In the genomic region with DNA sequence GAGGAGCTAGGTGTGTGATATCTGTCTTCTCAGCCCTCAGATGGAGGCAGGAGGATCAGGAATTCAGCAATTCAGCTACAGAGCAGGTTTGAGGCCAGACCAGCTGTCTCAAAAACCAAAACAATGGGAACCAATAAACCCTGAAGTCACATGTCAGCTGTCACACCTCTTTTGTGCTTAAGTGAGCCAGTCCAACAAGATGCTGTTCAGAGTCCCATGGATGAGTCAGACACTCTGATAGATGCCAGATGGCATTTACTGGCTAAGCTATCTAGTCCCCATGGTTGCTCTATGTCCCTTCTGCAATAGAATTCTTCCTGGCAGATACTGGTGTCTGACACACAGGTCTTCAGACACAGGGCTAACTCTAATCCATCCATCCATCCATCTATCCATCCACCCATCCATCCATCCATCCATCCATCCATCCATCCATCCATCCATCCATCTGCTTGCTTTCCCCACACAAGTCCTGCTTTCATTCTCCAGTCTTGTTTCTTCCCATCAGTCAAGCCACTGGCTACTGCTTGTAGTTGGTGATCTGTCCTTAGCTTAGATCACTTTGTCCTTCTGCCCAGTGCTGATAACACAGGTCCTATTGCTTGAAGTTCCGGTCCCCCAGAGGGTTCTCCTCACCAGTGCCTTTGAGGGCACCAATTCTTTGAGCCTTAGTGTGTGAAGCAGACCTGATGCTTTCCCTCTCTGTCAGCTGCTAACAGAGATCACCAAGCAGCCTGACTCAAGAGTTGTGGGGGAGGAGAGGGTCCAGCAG, we compare ENCODE assay signal across 19 mouse cellular contexts. TPM values are rescaled to one million over a fixed set of nuclear protein-coding genes. Genes with fewer than 3 reads are reported as not detected.
DNase-seq lines count a peak whose midpoint lies in the region; ATAC-seq and TF ChIP-seq lines count a peak whose summit lies in the region.
"Had no signal": no experiment of that assay in that cellular context is flagged by ENCODE, and none has a peak within 500 bp of the region (broad histone marks: within the 10 kb centered on the region; RNA-seq: fewer than 3 reads in every experiment).

No protein-coding gene starts in this region.

- no peaks in the 10 kb centered on the region for H3K79me2 ChIP-seq in C2C12 (ENCODE audit: control insufficient read depth, insufficient read depth)

- no peaks in the 10 kb centered on the region for H3K79me3 ChIP-seq in C2C12 (ENCODE audit: low read depth)

- no peak overlapping the region for H3ac ChIP-seq in C2C12 (ENCODE audit: control insufficient read depth, insufficient read length, low read depth)

- H3K4me1 ChIP-seq in liver, embryonic 12.5 days = peaks cover 57% of the 10 kb centered on the region
- no peaks in the 10 kb centered on the region for H3K4me1 ChIP-seq in kidney, embryonic 16.5 days (ENCODE audit: insufficient read depth, low read length)
- H3K4me1 ChIP-seq: embryonic facial prominence, embryonic 12.5 days; stomach, embryonic 15.5 days had no signal

- peak overlapping the region; percentile 47 for H3K9ac ChIP-seq in liver, embryonic 12.5 days
- H3K9ac ChIP-seq in kidney, embryonic 16.5 days (replicated peaks; ENCODE audit: low read length) = no peak overlapping the region
- H3K9ac ChIP-seq: embryonic facial prominence, embryonic 12.5 days; hindbrain, embryonic 13.5 days; intestine, embryonic 15.5 days; kidney, embryonic 15.5 days; lung, embryonic 14.5 days; stomach, embryonic 15.5 days had no signal

- no peak for TF ChIP-seq CTCF in C2C12 (IDR thresholded peaks at IDR 0.05; ENCODE audit: control insufficient read depth, insufficient read depth, insufficient read length)

- H3K9me3 ChIP-seq in liver, embryonic 12.5 days (replicated peaks) = peaks cover 8% of the 10 kb centered on the region
- H3K9me3 ChIP-seq in kidney, embryonic 16.5 days (ENCODE audit: low read length) = peaks cover 4% of the 10 kb centered on the region; the same call in 1 of the 2 replicates
- H3K9me3 ChIP-seq: embryonic facial prominence, embryonic 12.5 days; hindbrain, embryonic 13.5 days; stomach, embryonic 15.5 days had no signal

- WGBS in liver, embryonic 12.5 days (ENCODE audit: insufficient replicate concordance) = 42% methylated on average over 1 of the region's 1 CpGs
- WGBS in kidney, embryonic 16.5 days = 87% methylated on average over 1 of the region's 1 CpGs

- peak; percentile 6 for DNase-seq in layer of hippocampus, adult 11-12 months (ENCODE audit: low spot score)
- no peak for DNase-seq in layer of hippocampus, adult 9-10 months (ENCODE audit: low spot score)
- peak; percentile 38 for DNase-seq in Muller cell, postnatal 12 days (ENCODE audit: inconsistent ontology term)
- no peak for DNase-seq in lung, postnatal 4 days
- DNase-seq: left cerebral cortex, postnatal 4 days; lung, embryonic 14.5 days; thymus, postnatal 14 days had no signal

- H3K27ac ChIP-seq in liver, embryonic 12.5 days = peak overlapping the region; percentile 53; the same call in 1 of the 2 replicates
- no peak overlapping the region for H3K27ac ChIP-seq in kidney, embryonic 16.5 days (ENCODE audit: low read length)
- H3K27ac ChIP-seq: embryonic facial prominence, embryonic 12.5 days; forebrain, embryonic 10.5 days; hindbrain, embryonic 13.5 days; intestine, embryonic 15.5 days; kidney, embryonic 15.5 days; stomach, embryonic 15.5 days had no signal

- H3K4me2 ChIP-seq in liver, embryonic 12.5 days = peak overlapping the region; percentile 14; the same call in 1 of the 2 replicates
- H3K4me2 ChIP-seq in kidney, embryonic 16.5 days (replicated peaks; ENCODE audit: low read depth, low read length) = no peak overlapping the region
- H3K4me2 ChIP-seq: embryonic facial prominence, embryonic 12.5 days; hindbrain, embryonic 13.5 days; intestine, embryonic 15.5 days; kidney, embryonic 15.5 days; lung, embryonic 14.5 days; stomach, embryonic 15.5 days had no signal

- no peaks in the 10 kb centered on the region for H3K27me3 ChIP-seq in C2C12 (ENCODE audit: control insufficient read depth, insufficient read depth, insufficient read length)
- H3K27me3 ChIP-seq in liver, embryonic 12.5 days (replicated peaks) = peaks cover 35% of the 10 kb centered on the region
- H3K27me3 ChIP-seq in kidney, embryonic 16.5 days (ENCODE audit: insufficient read depth, low read length) = no peaks in the 10 kb centered on the region
- H3K27me3 ChIP-seq: embryonic facial prominence, embryonic 12.5 days; intestine, embryonic 15.5 days; kidney, embryonic 15.5 days; stomach, embryonic 15.5 days had no signal

- no peaks in the 10 kb centered on the region for H3K36me3 ChIP-seq in C2C12 (ENCODE audit: control insufficient read depth, insufficient read depth)
- peaks cover 8% of the 10 kb centered on the region; the same call in 1 of the 2 replicates for H3K36me3 ChIP-seq in liver, embryonic 12.5 days
- no peaks in the 10 kb centered on the region for H3K36me3 ChIP-seq in kidney, embryonic 16.5 days (ENCODE audit: insufficient read depth, low read length)
- H3K36me3 ChIP-seq: embryonic facial prominence, embryonic 12.5 days; forebrain, embryonic 10.5 days; hindbrain, embryonic 13.5 days; intestine, embryonic 15.5 days; kidney, embryonic 15.5 days; stomach, embryonic 15.5 days had no signal

- ATAC-seq in liver, embryonic 12.5 days = peak; percentile 70
- ATAC-seq in monocyte, adult 5-6 weeks (replicated peaks; ENCODE audit: insufficient number of reproducible peaks, low FRiP score, low TSS enrichment, poor library complexity, severe bottlenecking) = no peak
- no peak for ATAC-seq in kidney, embryonic 16.5 days (ENCODE audit: low FRiP score, low TSS enrichment)
- ATAC-seq: intestine, embryonic 15.5 days had no signal

- no peak overlapping the region for H3K4me3 ChIP-seq in C2C12 (ENCODE audit: insufficient read depth, poor library complexity, severe bottlenecking)
- H3K4me3 ChIP-seq in liver, embryonic 12.5 days = no peak overlapping the region
- no peak overlapping the region for H3K4me3 ChIP-seq in kidney, embryonic 16.5 days (ENCODE audit: low read length)
- H3K4me3 ChIP-seq: embryonic facial prominence, embryonic 12.5 days; forebrain, embryonic 10.5 days; hindbrain, embryonic 13.5 days; intestine, embryonic 15.5 days; kidney, embryonic 15.5 days; stomach, embryonic 15.5 days had no signal

TF ChIP-seq in C2C12, 6 proteins besides CTCF, POLR2A, EP300 and RAD21:
- TF ChIP-seq FOSL1 (IDR thresholded peaks at IDR 0.05; ENCODE audit: insufficient read depth, low read length, poor library complexity, severe bottlenecking) (peak; percentile 8), CEBPB (IDR thresholded peaks at IDR 0.05; ENCODE audit: low read depth) (no peak), USF1 (IDR thresholded peaks at IDR 0.05; ENCODE audit: low read depth) (peak; percentile 77), MYOG (IDR thresholded peaks at IDR 0.05; ENCODE audit: control insufficient read depth, extremely low read depth, insufficient read length) (no peak), MAX (IDR thresholded peaks at IDR 0.05) (peak; percentile 66), MYOD1 (IDR thresholded peaks at IDR 0.05; ENCODE audit: control insufficient read depth, insufficient read length, low read depth) (peak; percentile 27)

RNA-seq across cellular contexts. Expression of a gene that starts 9.7 kb away (rescaled TPM):
- polyA plus RNA-seq in C2C12 (2012; fragmentation: generic; extraction: Trizol) = 2.2 TPM
- 1.9 and 2.1 TPM in 2 replicates for polyA plus RNA-seq in liver, embryonic 12.5 days (2016; fragmentation: Nextera tagmentation; extraction: Ambion mirVana)
- total RNA-seq in monocyte, adult 5-6 weeks (2017) = 4.8 TPM in 1 of 3 replicates, not detected in the others
- polyA plus RNA-seq in kidney, embryonic 16.5 days (2015; fragmentation: Nextera tagmentation; extraction: Ambion mirVana) = 3.3 and 3.9 TPM in 2 replicates
- total RNA-seq: megakaryocyte, adult 5-6 weeks had no signal

RNA-seq across cellular contexts. Expression of a gene that starts 17.5 kb away (rescaled TPM):
- polyA plus RNA-seq in C2C12 (2012; fragmentation: generic; extraction: Trizol) = not detected
- 913 and 972 TPM in 2 replicates for polyA plus RNA-seq in liver, embryonic 12.5 days (2016; fragmentation: Nextera tagmentation; extraction: Ambion mirVana)
- total RNA-seq in monocyte, adult 5-6 weeks (2017) = 2.2 to 10.4 TPM (median 8.0 TPM) in 3 replicates
- 9.0 and 9.6 TPM in 2 replicates for polyA plus RNA-seq in kidney, embryonic 16.5 days (2015; fragmentation: Nextera tagmentation; extraction: Ambion mirVana)
- polyA plus RNA-seq: small intestine, adult 2 months had no signal

RNA-seq across cellular contexts. Expression of a gene that starts 24.2 kb away (rescaled TPM):
- 174 TPM for polyA plus RNA-seq in C2C12 (2012; fragmentation: generic; extraction: Trizol)
- 365 and 367 TPM in 2 replicates for polyA plus RNA-seq in liver, embryonic 12.5 days (2016; fragmentation: Nextera tagmentation; extraction: Ambion mirVana)
- total RNA-seq in monocyte, adult 5-6 weeks (2017) = 20.2 to 30.1 TPM (median 25.0 TPM) in 3 replicates
- 337 and 360 TPM in 2 replicates for polyA plus RNA-seq in kidney, embryonic 16.5 days (2015; fragmentation: Nextera tagmentation; extraction: Ambion mirVana)

RNA-seq across cellular contexts. Expression of a gene that starts 46.6 kb away (rescaled TPM):
- polyA plus RNA-seq in C2C12 (2012; fragmentation: generic; extraction: Trizol) = 79.1 TPM
- 55.8 and 58.1 TPM in 2 replicates for polyA plus RNA-seq in liver, embryonic 12.5 days (2016; fragmentation: Nextera tagmentation; extraction: Ambion mirVana)
- 62.3 to 97.9 TPM (median 97.8 TPM) in 3 replicates for total RNA-seq in monocyte, adult 5-6 weeks (2017)
- 208 and 213 TPM in 2 replicates for polyA plus RNA-seq in kidney, embryonic 16.5 days (2015; fragmentation: Nextera tagmentation; extraction: Ambion mirVana)

Comparison
In these comparisons a context has a peak if more than half of its experiments do, and no peak if none do; other contexts are left out.
1. DNase-seq: peak in layer of hippocampus, adult 11-12 months (single experiment) and Muller cell, postnatal 12 days (single experiment); none in layer of hippocampus, adult 9-10 months (single experiment) and lung, postnatal 4 days (0 of 2).
2. RNA of a gene that starts 17.5 kb away (polyA plus RNA-seq): 913 to 972 TPM in liver, embryonic 12.5 days; 9.0 to 9.6 TPM in kidney, embryonic 16.5 days and not detected in C2C12 (single experiment); every median in the first group is over 10 times any median in the second.